ENCODE assay signal across 27 mouse cellular contexts in the genomic region with DNA sequence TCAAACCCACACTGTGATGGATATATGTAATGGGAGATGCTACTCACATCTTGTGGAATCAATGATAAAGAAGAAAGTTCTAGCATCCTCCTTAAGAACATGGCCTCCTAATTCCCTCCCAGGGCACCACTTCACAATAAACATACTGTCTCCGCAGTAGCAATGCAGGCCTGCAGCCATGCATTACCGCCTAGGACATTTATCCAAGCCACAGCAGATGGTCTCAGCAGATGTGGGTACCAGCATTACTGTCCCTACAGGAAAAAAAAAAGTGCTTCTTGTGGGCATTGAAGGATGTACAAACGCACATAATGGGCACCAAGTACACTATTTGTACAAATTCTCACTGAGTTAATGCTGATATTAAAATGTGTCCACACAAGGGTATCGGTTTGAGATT.
"Had no signal": no experiment of that assay in that cellular context is flagged by ENCODE, and none has a peak within 500 bp of the region (broad histone marks: within the 10 kb centered on the region; RNA-seq: fewer than 3 reads in every experiment).

No protein-coding gene starts in this region.

- H3K4me3 ChIP-seq: kidney, embryonic 15.5 days; limb, embryonic 10.5 days; limb, embryonic 13.5 days; liver, embryonic 12.5 days; liver, embryonic 15.5 days; lung, embryonic 15.5 days; megakaryocyte, embryonic 14.5 days; midbrain, embryonic 10.5 days; myocyte; neural tube, embryonic 13.5 days had no signal

- H3K27ac ChIP-seq: kidney, embryonic 15.5 days; limb, embryonic 10.5 days; limb, embryonic 13.5 days; liver, embryonic 12.5 days; liver, embryonic 15.5 days; lung, embryonic 15.5 days; midbrain, embryonic 10.5 days; neural tube, embryonic 13.5 days; stomach, postnatal 0 days had no signal

- H3K27me3 ChIP-seq: kidney, embryonic 15.5 days; limb, embryonic 13.5 days; liver, embryonic 12.5 days; liver, embryonic 15.5 days; lung, embryonic 15.5 days; megakaryocyte, embryonic 14.5 days; neural tube, embryonic 13.5 days had no signal

- H3K9ac ChIP-seq: kidney, embryonic 15.5 days; limb, embryonic 13.5 days; liver, embryonic 12.5 days; liver, embryonic 15.5 days; lung, embryonic 15.5 days; neural tube, embryonic 13.5 days had no signal

- H3K4me1 ChIP-seq: kidney, embryonic 15.5 days; limb, embryonic 10.5 days; limb, embryonic 13.5 days; liver, embryonic 12.5 days; liver, embryonic 15.5 days; megakaryocyte, embryonic 14.5 days; midbrain, embryonic 10.5 days had no signal

- H3K9me3 ChIP-seq: kidney, embryonic 15.5 days; limb, embryonic 10.5 days; limb, embryonic 13.5 days; liver, embryonic 12.5 days; liver, embryonic 15.5 days; lung, embryonic 15.5 days; megakaryocyte, embryonic 14.5 days; midbrain, embryonic 10.5 days; neural tube, embryonic 13.5 days had no signal

- H3K4me2 ChIP-seq: kidney, embryonic 15.5 days; limb, embryonic 13.5 days; liver, embryonic 12.5 days; liver, embryonic 15.5 days; lung, embryonic 15.5 days; neural tube, embryonic 13.5 days had no signal

- ATAC-seq: liver, embryonic 12.5 days had no signal

- DNase-seq: kidney, adult 11 months; kidney, adult 8-10 months; kidney, postnatal 10 days; kidney, postnatal 36 days; layer of hippocampus, postnatal 36 days; liver; lung, adult 18-20 months; lung, postnatal 10 days; lung, postnatal 36 days; midbrain, embryonic 14.5 days; right cerebral cortex, adult 18-20 months; right cerebral cortex, postnatal 14 days; right cerebral cortex, postnatal 4 days; thymus, adult 2 months; thymus, postnatal 14 days; thymus, postnatal 4 days had no signal

- H3K36me3 ChIP-seq: kidney, embryonic 15.5 days; limb, embryonic 10.5 days; limb, embryonic 13.5 days; liver, embryonic 12.5 days; liver, embryonic 15.5 days; lung, embryonic 15.5 days; midbrain, embryonic 10.5 days; neural tube, embryonic 13.5 days had no signal
